Mouse (Mus musculus) intestine, postnatal 0 days (tissue): Measurements from ENCODE around the gene Itgav. TPM values are rescaled to one million over a fixed set of nuclear protein-coding genes. Genes with fewer than 3 reads are reported as not detected.
"Not testable (repeated sequence)": the region's sequence is repeated elsewhere in the genome, so short reads cannot be mapped to it uniquely, and the experiment has no call there.

Experiments
- ATAC-seq: fragments of 200-750 bp; cut with Nextera tagmentation; 2 replicates; pipeline ENCODE4 v1.8.0; 2017; ENCODE audit warnings: mild to moderate bottlenecking, moderate TSS enrichment, moderate library complexity
- H3K27ac ChIP-seq: fragments of 300-500 bp; sonication (generic); 2 replicates; pipeline ENCODE4 v1.5.1; 2014; ENCODE audit warnings: mild to moderate bottlenecking, low read depth, low read length, moderate library complexity
- H3K27me3 ChIP-seq: fragments of 300-500 bp; sonication (generic); replicated peaks from 2 replicates; pipeline ENCODE4 v1.6.1; 2014; ENCODE audit warnings: low read length, mixed read lengths; ENCODE audit not compliant: control insufficient read depth, insufficient read depth
- H3K36me3 ChIP-seq: fragments of 300-500 bp; sonication (generic); 2 replicates; pipeline ENCODE4 v1.6.1; 2014; ENCODE audit warnings: mild to moderate bottlenecking, moderate library complexity; ENCODE audit not compliant: control insufficient read depth, insufficient read depth
- H3K4me1 ChIP-seq: fragments of 300-500 bp; sonication (generic); replicated peaks from 2 replicates; pipeline ENCODE4 v1.6.1; 2014; ENCODE audit warnings: antibody characterized with exemption, low read length, mixed read lengths; ENCODE audit not compliant: control insufficient read depth, insufficient read depth
- H3K4me2 ChIP-seq: fragments of 300-500 bp; sonication (generic); replicated peaks from 2 replicates; pipeline ENCODE4 v1.6.1; 2014; ENCODE audit warnings: low read depth, mild to moderate bottlenecking, moderate library complexity
- H3K4me3 ChIP-seq: fragments of 300-500 bp; sonication (generic); 2 replicates; pipeline ENCODE4 v1.5.1; 2014; ENCODE audit warnings: low read depth, low read length
- H3K9ac ChIP-seq: fragments of 300-500 bp; sonication (generic); 2 replicates; pipeline ENCODE4 v1.6.1; 2014; ENCODE audit warnings: mild to moderate bottlenecking, low read depth, low read length
- H3K9me3 ChIP-seq: fragments of 300-500 bp; sonication (generic); 2 replicates; pipeline ENCODE4 v1.6.1; 2016; ENCODE audit warnings: mixed run types; ENCODE audit not compliant: control insufficient read depth
- CTCF ChIP-seq: sonication (generic); IDR thresholded peaks from 2 replicates; pipeline ENCODE4 v1.5.1; 2016; ENCODE audit warnings: low read depth, mild to moderate bottlenecking, control low read depth, antibody characterized with exemption, moderate library complexity
- WGBS: fragments of 180-500 bp; shearing (Covaris S2); extraction: QIAGEN DNeasy Blood & Tissue Kit; methylation state at CpG from one replicate; pipeline ENCODE4 v1.1.7; 2014; 5-methylcytosine and 5-hydroxymethylcytosine counted together
- polyA plus RNA-seq: library from polyadenylated mRNA; unstranded; fragments of >200 nt; fragmentation: Nextera tagmentation; extraction: Ambion mirVana; gene quantifications from 2 replicates; pipeline ENCODE4 v1.2.1, GENCODE M21; 2015

Gene Itgav
- polyA plus RNA-seq, 1 experiment from 2014 or later: 86.6 TPM

- Histone ChIP-seq H3K9me3 (no peaks in the 10 kb centered on the region), H3K9ac (no peak overlapping the region), H3K4me3 (no peak overlapping the region), H3K4me1 (0 out of 2 replicates have a peak, but pooled peaks cover 5% of the 10 kb centered on the region), H3K27ac (no peak overlapping the region), H3K27me3 (no peaks in the 10 kb centered on the region), H3K4me2 (0 out of 2 replicates have a peak overlapping the region, but pooled peaks have one; percentile 6), H3K36me3 (no peaks in the 10 kb centered on the region)
- no peak for ATAC-seq
- 55% methylated on average over 9 of the region's 9 CpGs for WGBS
- no peak for TF ChIP-seq CTCF
Measured at GRCm38 (mm10) chr2:83705580-83706158, 18.5 kb upstream of the Itgav start.

- no peak for TF ChIP-seq CTCF
- peak; percentile 84 for ATAC-seq
- peak overlapping the region; percentile 49 for H3K4me2 ChIP-seq
- H3K9me3 ChIP-seq: no peaks in the 10 kb centered on the region
- WGBS: 13% methylated on average over 11 of the region's 11 CpGs
- H3K9ac ChIP-seq: no peak overlapping the region
- no peak overlapping the region for H3K4me3 ChIP-seq
- no peaks in the 10 kb centered on the region for H3K4me1 ChIP-seq
- H3K36me3 ChIP-seq: no peaks in the 10 kb centered on the region
- H3K27me3 ChIP-seq: no peaks in the 10 kb centered on the region
- peak overlapping the region; percentile 57 for H3K27ac ChIP-seq
Measured at GRCm38 (mm10) chr2:83709896-83710524, 14.2 kb upstream of the Itgav start.

- not testable (repeated sequence) for H3K9me3 ChIP-seq, H3K4me3 ChIP-seq, H3K9ac ChIP-seq, ATAC-seq, H3K4me2 ChIP-seq, H3K27me3 ChIP-seq, H3K27ac ChIP-seq, H3K36me3 ChIP-seq, H3K4me1 ChIP-seq
- 68% methylated on average over 7 of the region's 7 CpGs for WGBS
Measured at GRCm38 (mm10) chr2:83713281-83713680, 10.9 kb upstream of the Itgav start.

- H3K9me3 ChIP-seq: no peaks in the 10 kb centered on the region
- TF ChIP-seq CTCF: no peak
- no peaks in the 10 kb centered on the region for H3K27me3 ChIP-seq
- no peak overlapping the region for H3K27ac ChIP-seq
- 83% methylated on average over 5 of the region's 5 CpGs for WGBS
- no peak for ATAC-seq
- no peak overlapping the region for H3K4me3 ChIP-seq
- no peak overlapping the region for H3K4me2 ChIP-seq
- H3K4me1 ChIP-seq: no peaks in the 10 kb centered on the region
- no peak overlapping the region for H3K9ac ChIP-seq
- H3K36me3 ChIP-seq: no peaks in the 10 kb centered on the region
Measured at GRCm38 (mm10) chr2:83713946-83714345, 10.3 kb upstream of the Itgav start.

GRCm38 (mm10) chr2:83714783-83715182, 9.4 kb upstream of the Itgav start:
- TF ChIP-seq CTCF: no peak
- H3K36me3 ChIP-seq: no peaks in the 10 kb centered on the region
- H3K27me3 ChIP-seq: no peaks in the 10 kb centered on the region
- no peaks in the 10 kb centered on the region for H3K9me3 ChIP-seq
- H3K27ac ChIP-seq: no peak overlapping the region
- ATAC-seq: peak; percentile 47; the same call in 1 of the 2 replicates
- H3K4me2 ChIP-seq: no peak overlapping the region
- no peak overlapping the region for H3K9ac ChIP-seq
- H3K4me1 ChIP-seq: no peaks in the 10 kb centered on the region
- H3K4me3 ChIP-seq: no peak overlapping the region
- WGBS: 24% methylated on average over 6 of the region's 6 CpGs

GRCm38 (mm10) chr2:83718341-83718740, 5.9 kb upstream of the Itgav start:
- no peak for ATAC-seq
- no peak overlapping the region for H3K9ac ChIP-seq
- H3K9me3 ChIP-seq: no peaks in the 10 kb centered on the region
- no peak overlapping the region for H3K4me3 ChIP-seq
- H3K4me2 ChIP-seq: no peak overlapping the region
- no peak overlapping the region for H3K27ac ChIP-seq
- no peaks in the 10 kb centered on the region for H3K36me3 ChIP-seq
- no peaks in the 10 kb centered on the region for H3K27me3 ChIP-seq
- WGBS: 86% methylated on average over 4 of the region's 4 CpGs
- no peak for TF ChIP-seq CTCF
- H3K4me1 ChIP-seq: no peaks in the 10 kb centered on the region
